9 mouse cellular contexts compared by ENCODE assay signal in the genomic region with DNA sequence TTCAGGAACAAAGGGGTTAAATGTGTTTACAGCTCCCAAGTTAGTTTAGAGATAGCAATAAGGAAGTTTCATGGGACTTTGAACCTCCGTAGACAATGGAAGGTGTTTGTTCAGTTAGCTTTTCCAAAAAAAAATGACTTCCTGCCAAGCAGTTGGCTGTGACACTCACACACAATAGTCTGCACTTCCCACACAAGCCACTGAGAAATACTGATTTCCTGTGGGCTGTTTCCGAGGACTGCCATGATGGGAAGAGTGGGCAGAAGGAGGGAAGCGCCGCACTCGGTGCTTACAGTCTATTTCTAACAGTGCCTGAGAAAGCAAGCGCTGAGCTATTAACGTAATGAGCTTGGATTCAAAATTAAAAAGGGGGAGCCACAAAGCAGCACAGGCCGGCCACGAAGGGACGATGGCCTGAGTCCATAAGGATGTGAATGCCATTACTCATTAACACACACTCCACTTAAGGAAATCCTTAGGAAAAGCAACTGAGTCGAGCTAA.
A peak's percentile ranks its signal among the peaks of the same experiment; 100 is the strongest.
DNase-seq lines count a peak whose midpoint lies in the region; ATAC-seq and TF ChIP-seq lines count a peak whose summit lies in the region.
"Had no signal": no experiment of that assay in that cellular context is flagged by ENCODE, and none has a peak within 500 bp of the region (broad histone marks: within the 10 kb centered on the region; RNA-seq: fewer than 3 reads in every experiment).

No protein-coding gene starts in this region.

- intact Hi-C loops in gastrocnemius, postnatal 14 days (cut with DNase I; ENCODE audit: low total_unique reads): no loop called here

- peak; percentile 83 for ATAC-seq in lung, embryonic 16.5 days (ENCODE audit: low read depth)
- ATAC-seq in heart, embryonic 11.5 days (replicated peaks; ENCODE audit: insufficient number of reproducible peaks, low FRiP score, low TSS enrichment): peak; percentile 62
- peak; percentile 84 for ATAC-seq in kidney, postnatal 0 days (replicated peaks; ENCODE audit: low FRiP score, low read depth)
- ATAC-seq in erythroblast, adult 5-6 weeks (replicated peaks; ENCODE audit: low FRiP score, poor library complexity, severe bottlenecking): no peak

- H3K9me3 ChIP-seq in lung, embryonic 16.5 days (ENCODE audit: control insufficient read depth, low read length): no peaks in the 10 kb centered on the region
- H3K9me3 ChIP-seq in heart, embryonic 11.5 days (replicated peaks; ENCODE audit: control insufficient read depth, low read length): no peaks in the 10 kb centered on the region
- no peaks in the 10 kb centered on the region for H3K9me3 ChIP-seq in kidney, postnatal 0 days (replicated peaks; ENCODE audit: low read length)
- H3K9me3 ChIP-seq: hindbrain, embryonic 15.5 days had no signal

- no peak for TF ChIP-seq POLR2A in lung, adult 2 months (IDR thresholded peaks at IDR 0.05; ENCODE audit: borderline replicate concordance, extremely low read depth, low read depth, low read length)

- H3K27ac ChIP-seq in lung, embryonic 16.5 days (ENCODE audit: low read length): peak overlapping the region; percentile 67
- peak overlapping the region; percentile 18; the same call in 1 of the 2 replicates for H3K27ac ChIP-seq in heart, embryonic 11.5 days (ENCODE audit: low read depth, low read length)
- peak overlapping the region; percentile 52 for H3K27ac ChIP-seq in kidney, postnatal 0 days
- H3K27ac ChIP-seq: hindbrain, embryonic 15.5 days had no signal

- no peak for TF ChIP-seq CTCF in lung, adult 2 months (IDR thresholded peaks at IDR 0.05; ENCODE audit: insufficient read depth, low read length)
- TF ChIP-seq CTCF in kidney, postnatal 0 days (IDR thresholded peaks at IDR 0.05; ENCODE audit: low read depth): no peak

- H3K4me3 ChIP-seq in lung, embryonic 16.5 days (ENCODE audit: low read length): no peak overlapping the region
- no peak overlapping the region for H3K4me3 ChIP-seq in lung, adult 2 months (replicated peaks; ENCODE audit: extremely low read depth, low read depth, low read length)
- H3K4me3 ChIP-seq in heart, embryonic 11.5 days (ENCODE audit: low read depth, low read length): no peak overlapping the region
- no peak overlapping the region for H3K4me3 ChIP-seq in kidney, postnatal 0 days (replicated peaks; ENCODE audit: low read depth, low read length)
- H3K4me3 ChIP-seq: hindbrain, embryonic 15.5 days had no signal

- H3K4me2 ChIP-seq in lung, embryonic 16.5 days (ENCODE audit: low read depth, low read length): no peak overlapping the region
- no peak overlapping the region for H3K4me2 ChIP-seq in heart, embryonic 11.5 days
- H3K4me2 ChIP-seq in kidney, postnatal 0 days (ENCODE audit: low read length): no peak overlapping the region
- H3K4me2 ChIP-seq: hindbrain, embryonic 15.5 days had no signal

- H3K4me1 ChIP-seq in lung, embryonic 16.5 days (replicated peaks; ENCODE audit: control insufficient read depth, insufficient read depth, low read length): no peaks in the 10 kb centered on the region; the same call in 1 of the 2 replicates
- H3K4me1 ChIP-seq in lung, adult 2 months (ENCODE audit: control insufficient read depth, insufficient read depth, low read length): no peaks in the 10 kb centered on the region
- H3K4me1 ChIP-seq in heart, embryonic 11.5 days (ENCODE audit: control insufficient read depth, insufficient read depth, low read length): no peaks in the 10 kb centered on the region
- H3K4me1 ChIP-seq in kidney, postnatal 0 days (replicated peaks; ENCODE audit: insufficient read depth, low read length): no peaks in the 10 kb centered on the region
- H3K4me1 ChIP-seq: hindbrain, embryonic 15.5 days had no signal

- 61% methylated on average over 11 of the region's 11 CpGs for WGBS in lung, embryonic 16.5 days
- 32% methylated on average over 11 of the region's 11 CpGs for WGBS in lung, adult 2 months
- WGBS in heart, embryonic 11.5 days (ENCODE audit: insufficient replicate concordance): 58% methylated on average over 11 of the region's 11 CpGs
- WGBS in kidney, postnatal 0 days: 53% methylated on average over 11 of the region's 11 CpGs

- no peak for DNase-seq in lung, adult 2 months
- DNase-seq in kidney, postnatal 0 days (ENCODE audit: low spot score): peak; percentile 46
- DNase-seq in lung, postnatal 4 days: peak; percentile 16 to 51
- DNase-seq in cerebellum, adult 11-12 months: no peak
- DNase-seq in gastrocnemius, postnatal 14 days: no peak

- H3K9ac ChIP-seq in lung, embryonic 16.5 days (ENCODE audit: low read length): no peak overlapping the region
- no peak overlapping the region for H3K9ac ChIP-seq in heart, embryonic 11.5 days (ENCODE audit: low read depth, low read length)
- no peak overlapping the region for H3K9ac ChIP-seq in kidney, postnatal 0 days (ENCODE audit: low read depth, low read length)
- H3K9ac ChIP-seq: hindbrain, embryonic 15.5 days had no signal

- no peaks in the 10 kb centered on the region for H3K27me3 ChIP-seq in lung, embryonic 16.5 days (ENCODE audit: control insufficient read depth, insufficient read depth, low read depth, low read length)
- no peaks in the 10 kb centered on the region for H3K27me3 ChIP-seq in heart, embryonic 11.5 days (ENCODE audit: control insufficient read depth, insufficient read depth, low read length)
- no peaks in the 10 kb centered on the region for H3K27me3 ChIP-seq in kidney, postnatal 0 days (ENCODE audit: insufficient read depth, low read length)
- H3K27me3 ChIP-seq: hindbrain, embryonic 15.5 days had no signal

- no peaks in the 10 kb centered on the region for H3K36me3 ChIP-seq in lung, embryonic 16.5 days (ENCODE audit: control insufficient read depth, insufficient read depth, low read length)
- no peaks in the 10 kb centered on the region for H3K36me3 ChIP-seq in heart, embryonic 11.5 days (ENCODE audit: control insufficient read depth, insufficient read depth, low read length)
- no peaks in the 10 kb centered on the region for H3K36me3 ChIP-seq in kidney, postnatal 0 days (ENCODE audit: insufficient read depth, low read length)
- H3K36me3 ChIP-seq: hindbrain, embryonic 15.5 days had no signal

Comparison
In these comparisons a context has a peak if more than half of its experiments do, and no peak if none do; other contexts are left out.
1. DNase-seq: peak in kidney, postnatal 0 days (single experiment) and lung, postnatal 4 days (2 of 2); none in lung, adult 2 months (single experiment), cerebellum, adult 11-12 months (single experiment) and gastrocnemius, postnatal 14 days (single experiment).
2. Peak in every context shown above with its lines, with median percentiles within 50 percentile points of each other: H3K27ac ChIP-seq.